Mouse (Mus musculus): ENCODE measurements around the gene Pcsk5.

The Pcsk5 gene

DNA sequence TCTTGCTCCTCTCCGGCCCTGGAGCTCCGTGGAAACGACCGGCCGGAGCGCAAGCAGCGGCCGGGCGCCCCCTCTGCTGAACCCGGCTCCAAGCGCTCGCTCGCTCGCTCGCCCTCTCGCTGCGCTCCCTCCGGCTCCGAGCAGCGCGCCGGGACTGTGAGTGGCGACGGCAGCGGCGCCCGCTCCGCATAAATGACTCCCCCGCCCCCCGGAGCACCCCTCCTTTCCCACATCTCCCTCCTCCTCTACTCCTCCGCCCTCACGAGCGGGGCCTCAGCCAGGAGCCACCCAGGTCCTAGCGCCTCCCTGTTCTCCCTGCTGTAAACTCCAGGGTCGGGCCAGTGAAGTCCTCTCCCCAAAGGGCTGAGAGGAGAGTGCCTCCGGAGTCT is at the start of gene Pcsk5:
Pcsk5 (minus strand) TSS at position 162 of the 389 bp plus-strand sequence.
- DNase-seq (ENCODE audit: low read depth, low spot score), result no peak

DNA sequence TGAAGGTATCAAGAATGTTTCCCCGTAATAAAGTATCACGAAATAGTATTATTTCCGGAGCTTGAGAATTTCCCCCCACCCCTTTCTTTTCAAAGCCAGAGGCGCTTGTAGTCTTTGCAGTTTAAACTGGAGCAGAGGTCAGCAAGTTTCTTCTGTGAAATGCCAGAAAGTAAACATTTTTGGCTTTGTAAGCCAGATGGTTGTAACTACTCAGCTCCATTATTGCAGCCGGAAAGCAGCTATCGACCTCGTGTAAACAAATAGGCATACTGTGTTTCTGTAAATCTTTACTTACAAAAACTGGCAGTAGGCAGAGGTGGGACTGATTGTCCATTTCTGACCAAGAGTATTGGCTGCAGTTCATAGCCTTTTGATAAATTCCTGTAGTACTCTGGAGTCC is 38.4 kb upstream of the Pcsk5 start:
- DNase-seq (ENCODE audit: low read depth, low spot score), result no peak

DNA sequence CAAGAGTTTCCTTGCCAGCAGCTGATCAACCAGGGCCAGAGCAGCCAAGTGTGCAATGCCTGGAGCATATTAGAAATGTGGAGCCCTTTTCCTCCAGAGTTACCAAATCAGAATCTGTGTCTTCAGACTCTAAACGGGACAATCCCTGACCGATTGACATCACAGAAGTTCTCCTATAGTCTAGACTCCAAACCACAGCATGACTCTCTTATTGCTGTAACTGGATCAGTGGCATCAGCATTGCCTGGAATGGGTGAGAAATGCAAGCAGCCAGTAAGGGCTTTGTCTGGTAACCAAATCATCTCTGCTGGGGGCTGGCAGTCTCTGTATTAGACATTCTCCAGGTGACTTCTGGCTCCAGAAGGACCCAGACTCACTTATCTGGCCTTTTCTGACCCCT is 37.0 kb upstream of the Pcsk5 start:
- DNase-seq (ENCODE audit: low read depth, low spot score), result no peak

DNA sequence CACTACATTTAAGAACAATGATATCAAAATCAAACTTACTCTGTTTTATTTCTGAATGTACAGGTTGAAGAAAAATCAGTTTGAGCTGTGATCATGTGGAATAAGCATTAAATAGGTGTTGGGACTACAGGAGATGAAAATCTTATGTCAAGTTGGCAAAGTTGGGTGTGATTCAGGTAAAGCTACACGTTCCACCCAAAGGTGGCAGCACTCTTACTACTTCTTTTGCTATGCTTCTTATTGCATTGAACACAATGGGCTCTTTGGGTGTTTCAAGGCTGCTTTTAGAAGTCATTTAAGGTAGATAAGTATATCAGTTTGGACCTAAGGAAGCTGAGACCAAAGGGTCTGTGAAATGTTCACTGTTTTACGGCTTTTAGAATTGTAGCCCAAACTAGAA is 36.3 kb upstream of the Pcsk5 start:
- DNase-seq (ENCODE audit: low read depth, low spot score), result no peak

DNA sequence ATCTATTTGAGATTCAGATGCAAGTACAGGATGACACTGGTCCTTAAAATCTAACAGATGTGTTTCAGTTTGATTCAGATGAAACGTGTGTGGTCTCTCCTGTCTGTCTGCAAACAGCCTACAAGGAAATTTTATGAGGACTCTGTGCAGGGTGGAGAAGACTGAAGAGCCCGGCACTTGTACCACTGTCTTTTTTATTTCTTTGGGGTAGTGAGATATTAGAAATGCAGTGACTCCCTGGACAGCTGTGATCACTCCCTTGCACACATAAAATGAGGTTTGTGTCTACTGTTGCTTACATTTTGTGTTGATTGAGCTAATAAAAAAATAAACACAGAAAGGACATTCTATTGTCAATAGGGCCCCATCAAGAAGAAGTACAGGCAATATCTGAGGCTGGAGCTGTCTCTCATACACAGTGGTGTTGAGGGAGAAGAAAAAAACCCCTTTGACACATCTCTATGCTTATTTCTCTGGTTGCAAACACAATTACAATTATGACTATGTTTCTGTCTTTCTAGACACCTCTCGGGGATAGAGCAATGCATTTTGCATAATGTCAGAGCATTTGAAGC is 29.0 kb upstream of the Pcsk5 start:
- no peak for DNase-seq (ENCODE audit: low read depth, low spot score)

DNA sequence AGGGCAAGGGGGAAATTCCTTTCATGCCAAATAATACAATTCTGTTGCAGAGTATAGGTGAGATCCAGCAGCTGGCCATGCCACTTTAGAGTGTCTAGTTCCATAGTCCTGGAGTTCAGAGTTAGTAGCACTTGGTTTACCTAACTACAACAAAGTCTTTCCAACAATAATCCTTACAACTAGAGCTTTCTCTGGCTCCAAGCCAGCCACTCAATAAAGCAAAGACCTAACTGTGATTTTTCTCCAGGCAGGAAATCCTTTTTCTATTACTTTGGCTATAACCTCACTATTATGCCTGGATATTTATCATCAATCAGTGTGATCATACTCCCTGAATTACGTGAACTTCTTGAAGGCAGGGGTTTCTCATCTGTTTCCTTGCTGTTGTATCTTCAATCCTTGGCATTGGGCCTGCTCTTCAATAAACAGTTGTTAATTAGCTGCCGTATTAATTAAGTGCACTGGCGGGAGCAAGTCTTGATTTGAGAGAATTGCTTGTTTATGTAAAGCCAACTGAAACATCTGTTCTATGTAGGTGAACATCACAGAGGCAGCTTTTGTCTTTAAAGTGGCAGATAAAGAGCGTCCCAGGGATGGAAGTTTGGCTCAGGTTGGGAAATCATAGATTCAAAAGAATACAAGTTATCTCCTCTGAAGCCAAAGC is 23.1 kb upstream of the Pcsk5 start:
- DNase-seq (ENCODE audit: low read depth, low spot score), result no peak

DNA sequence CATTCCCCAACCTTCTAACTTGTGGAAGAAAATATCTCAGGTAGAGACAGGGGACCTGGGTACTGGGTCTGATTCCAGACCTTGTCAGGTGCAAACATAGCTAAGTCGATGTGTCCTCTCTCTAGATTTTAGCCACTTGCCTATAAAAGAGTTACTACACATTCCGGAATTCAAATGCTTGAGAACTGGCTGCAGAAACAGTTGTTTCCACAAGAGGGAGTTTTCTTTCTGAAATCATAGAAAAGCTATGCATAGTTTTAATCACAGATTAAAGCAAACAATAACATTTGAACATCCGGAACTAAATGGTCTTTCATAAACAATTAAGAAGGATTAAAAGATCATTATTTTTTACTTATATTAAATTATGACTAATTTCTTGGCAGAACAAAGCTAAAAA is 19.3 kb upstream of the Pcsk5 start:
- no peak for DNase-seq (ENCODE audit: low read depth, low spot score)

DNA sequence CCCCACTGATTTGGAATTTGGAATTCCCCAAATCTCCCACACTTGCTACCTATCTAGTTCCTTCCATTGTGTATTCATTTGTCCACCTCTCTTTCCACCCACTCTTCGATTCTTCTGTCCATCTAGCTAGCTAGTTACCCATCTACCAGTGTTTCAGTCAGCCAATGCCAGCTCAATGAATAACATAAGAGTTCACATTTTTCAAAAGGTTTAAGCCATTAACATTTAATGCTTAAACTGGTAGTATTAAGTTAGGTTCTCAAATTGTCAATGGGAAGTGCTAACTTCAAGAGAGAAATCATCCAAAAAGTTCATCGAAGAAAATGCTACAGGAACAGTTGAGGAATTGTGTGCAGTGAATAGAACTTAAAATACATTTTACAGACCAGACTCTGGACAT is 11.0 kb upstream of the Pcsk5 start:
- DNase-seq (ENCODE audit: low read depth, low spot score), result no peak

DNA sequence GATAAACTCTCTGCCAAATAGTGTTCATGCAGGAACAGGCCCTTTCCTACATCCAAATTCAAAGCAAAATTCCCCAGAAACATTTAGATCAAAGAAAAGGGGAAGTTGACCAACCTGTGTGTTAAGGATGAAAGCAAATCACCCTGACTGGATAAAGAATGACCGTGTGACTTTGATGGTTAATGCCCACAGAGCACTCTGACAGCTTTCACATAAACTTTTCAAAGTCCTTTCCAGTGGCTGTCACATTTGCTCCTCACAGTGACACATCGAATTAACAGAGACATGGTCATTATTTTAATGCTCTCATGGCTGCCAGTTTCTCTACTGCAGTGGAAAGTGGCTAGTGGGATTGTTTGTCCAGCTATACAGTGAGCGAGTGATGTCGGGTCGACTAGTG is 8.5 kb upstream of the Pcsk5 start:
- DNase-seq (ENCODE audit: low read depth, low spot score), result no peak

DNA sequence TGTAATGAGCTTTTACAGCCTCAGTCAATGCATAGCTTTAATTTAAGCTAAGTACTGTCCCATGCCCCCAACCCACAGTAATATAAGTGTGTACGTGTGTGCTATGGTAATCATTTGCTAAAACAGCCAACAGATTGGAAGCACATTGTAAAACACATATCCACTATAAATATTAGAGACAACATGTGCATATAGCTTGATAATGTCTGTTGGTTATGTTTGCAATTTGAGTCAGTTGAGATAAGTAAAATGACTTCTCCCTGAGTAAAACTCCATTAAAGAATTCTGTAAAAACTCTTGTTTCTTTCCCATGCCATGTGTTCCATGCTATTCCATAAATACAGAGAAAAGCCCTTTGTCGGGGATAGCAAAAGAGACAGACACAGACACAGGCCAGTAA is 4.2 kb upstream of the Pcsk5 start:
- no peak for DNase-seq (ENCODE audit: low read depth, low spot score)

DNA sequence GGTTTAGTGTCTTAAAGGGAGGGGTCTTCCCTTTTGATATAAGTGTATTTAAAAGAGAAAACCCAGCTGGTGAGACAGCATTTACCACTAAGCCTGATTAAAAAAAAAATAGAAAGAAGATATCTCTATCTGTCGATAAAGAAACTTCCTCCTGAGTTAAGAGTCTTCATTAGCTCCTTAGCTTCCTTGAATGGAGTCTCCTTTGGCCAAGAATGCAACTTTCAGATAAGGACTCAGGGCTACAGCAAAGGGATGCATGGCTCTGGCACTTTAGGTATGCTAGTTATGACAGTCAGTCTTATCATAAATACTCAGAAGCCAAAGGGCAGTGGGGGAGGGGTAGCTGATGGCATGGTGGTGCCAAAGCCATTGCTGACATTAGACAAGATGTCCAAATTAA is 2.4 kb upstream of the Pcsk5 start:
- DNase-seq (ENCODE audit: low read depth, low spot score), result no peak

DNA sequence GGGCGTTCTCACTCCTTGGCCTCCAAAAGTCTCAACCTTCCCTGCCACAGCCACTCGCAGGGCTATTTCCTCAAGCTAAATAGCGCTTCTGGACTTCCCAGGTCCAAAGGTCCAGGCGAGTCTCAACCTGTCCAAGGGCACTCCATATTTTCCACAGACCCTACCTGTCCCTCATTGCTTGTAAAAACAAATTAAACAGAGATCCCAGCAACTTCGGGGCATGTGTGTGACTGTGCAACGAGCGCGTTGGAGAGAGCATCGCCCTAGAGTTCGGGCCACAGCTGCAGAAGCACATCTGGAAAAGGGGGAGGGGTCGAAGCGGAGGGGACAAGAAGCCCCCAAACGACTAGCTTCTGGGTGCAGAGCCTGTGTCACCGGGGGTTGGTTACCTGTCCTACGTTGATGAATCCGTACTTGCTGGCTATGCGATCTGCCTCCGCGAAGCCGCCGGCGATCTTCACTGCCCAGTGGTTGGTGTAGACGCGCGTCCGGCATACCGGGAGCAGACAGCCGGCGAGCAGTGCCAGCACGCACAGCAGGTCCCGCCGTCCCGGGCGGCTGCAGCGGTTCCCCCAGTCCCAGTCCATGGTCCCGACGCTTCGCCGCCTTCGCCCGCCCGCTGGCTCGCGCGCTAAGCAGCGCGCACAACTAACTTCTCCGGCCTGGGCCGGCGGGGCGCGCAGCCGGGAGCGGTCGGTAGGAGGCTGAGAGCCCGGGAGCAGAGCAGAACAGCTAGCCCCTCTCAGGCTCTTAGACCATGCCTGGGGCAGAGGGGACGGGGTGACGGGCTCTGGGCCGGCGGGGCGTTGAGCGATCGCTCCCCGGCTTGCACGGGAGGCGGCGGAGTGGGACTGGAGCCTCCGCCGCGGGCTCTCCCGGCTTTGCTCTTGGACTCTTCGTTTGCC is 614 bp downstream of the Pcsk5 start:
- DNase-seq (ENCODE audit: low read depth, low spot score), result no peak

DNA sequence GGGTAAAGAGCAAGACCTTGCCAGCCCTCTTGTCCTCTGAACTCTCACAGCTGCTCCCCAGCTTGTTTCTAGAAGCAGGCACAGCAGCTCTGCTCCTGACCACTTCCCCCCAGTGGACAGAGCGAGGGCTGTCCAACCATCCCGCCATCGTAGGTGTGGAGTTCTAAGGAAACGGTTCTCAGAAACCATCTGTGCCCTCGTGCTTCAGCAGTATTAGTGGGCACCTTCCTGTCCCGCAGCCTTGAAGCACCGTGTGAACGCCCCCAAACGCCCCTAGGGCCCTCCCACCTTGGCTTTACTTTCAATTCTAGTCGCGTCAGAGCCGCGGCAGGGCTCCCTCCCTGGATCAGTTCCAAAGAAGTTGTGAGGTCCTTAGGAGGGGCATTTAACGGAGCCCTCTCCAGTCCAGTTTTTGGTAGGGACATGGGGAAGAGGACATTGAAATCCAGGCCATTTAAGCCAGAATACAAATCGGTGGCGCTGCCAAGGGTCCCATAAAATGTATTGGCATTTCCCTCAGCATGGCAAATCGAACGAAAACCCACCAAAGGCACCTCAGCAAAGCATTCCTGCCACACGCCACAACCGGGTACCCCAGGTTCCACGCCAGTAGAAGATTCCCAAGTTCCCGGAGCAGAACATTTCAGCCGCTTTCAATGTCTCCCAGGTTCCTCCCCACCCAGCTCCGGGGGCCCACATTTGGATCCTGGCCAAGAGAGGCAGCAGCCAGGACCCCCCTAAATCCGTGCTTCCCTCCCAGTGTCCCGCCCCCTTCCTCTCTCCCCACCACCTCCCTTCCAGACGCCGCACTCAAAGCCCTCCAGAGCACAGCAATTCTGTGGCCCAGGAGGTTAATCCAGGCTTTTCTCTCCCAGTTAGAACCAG is 1.5 kb downstream of the Pcsk5 start:
- no peak for DNase-seq (ENCODE audit: low read depth, low spot score)

DNA sequence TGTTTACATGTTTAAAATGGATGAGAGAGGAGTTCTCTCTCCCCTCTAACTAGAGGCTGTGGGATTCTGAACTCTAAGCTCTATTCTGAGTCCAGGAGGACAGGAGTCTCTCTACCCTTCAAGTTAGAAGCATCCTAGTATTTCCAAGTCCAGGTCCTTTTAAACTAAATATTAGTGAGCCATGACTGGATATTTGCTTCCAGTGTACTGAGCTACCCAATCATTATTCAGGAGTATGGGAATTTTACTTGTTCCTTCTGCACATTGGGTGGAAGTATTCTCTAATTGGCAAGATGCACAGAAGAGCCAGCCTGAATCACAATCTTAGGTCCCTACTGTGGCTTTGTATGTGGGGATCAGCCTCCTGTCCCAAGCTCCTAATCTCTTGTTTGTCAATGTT is 2.5 kb downstream of the Pcsk5 start:
- no peak for DNase-seq (ENCODE audit: low read depth, low spot score)

DNA sequence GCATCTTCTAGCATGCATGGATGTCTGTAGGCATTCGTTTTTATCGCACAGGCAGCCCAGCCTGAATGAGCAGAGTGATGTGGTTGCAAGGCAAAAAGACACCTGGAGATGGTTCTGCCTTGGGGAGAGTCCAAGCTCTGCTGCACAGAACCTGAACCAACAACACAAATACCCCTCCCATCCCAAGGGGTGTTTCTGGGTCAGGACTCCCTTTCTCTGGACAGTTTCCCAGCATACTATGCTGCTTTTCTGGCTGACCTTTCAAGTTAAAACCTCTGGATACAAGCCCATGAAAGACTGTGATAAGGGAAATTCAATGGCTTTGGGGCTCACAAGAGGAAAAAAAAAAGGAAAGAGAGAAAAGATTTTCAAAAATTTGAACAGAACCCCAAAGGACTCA is 6.1 kb downstream of the Pcsk5 start:
- no peak for DNase-seq (ENCODE audit: low read depth, low spot score)

DNA sequence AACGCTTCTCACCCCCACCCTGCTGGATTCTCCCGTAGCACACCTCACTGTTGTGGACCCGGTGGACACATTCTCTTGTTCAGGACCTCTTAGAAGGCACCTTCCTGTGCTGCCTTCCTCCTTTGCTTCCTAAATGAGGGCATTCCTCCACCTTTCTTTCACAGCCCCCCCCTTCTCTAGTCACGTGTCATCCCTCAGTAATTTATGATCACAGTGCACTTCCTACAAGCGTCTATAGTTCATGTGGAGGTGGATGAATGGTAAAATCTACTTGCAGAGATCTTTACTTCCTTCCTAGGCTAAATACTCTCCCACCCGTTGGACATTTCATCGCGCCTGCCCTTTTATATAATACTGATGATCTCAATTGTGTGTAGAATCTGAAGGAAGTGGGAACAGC is 9.0 kb downstream of the Pcsk5 start:
- DNase-seq (ENCODE audit: low read depth, low spot score), result no peak

DNA sequence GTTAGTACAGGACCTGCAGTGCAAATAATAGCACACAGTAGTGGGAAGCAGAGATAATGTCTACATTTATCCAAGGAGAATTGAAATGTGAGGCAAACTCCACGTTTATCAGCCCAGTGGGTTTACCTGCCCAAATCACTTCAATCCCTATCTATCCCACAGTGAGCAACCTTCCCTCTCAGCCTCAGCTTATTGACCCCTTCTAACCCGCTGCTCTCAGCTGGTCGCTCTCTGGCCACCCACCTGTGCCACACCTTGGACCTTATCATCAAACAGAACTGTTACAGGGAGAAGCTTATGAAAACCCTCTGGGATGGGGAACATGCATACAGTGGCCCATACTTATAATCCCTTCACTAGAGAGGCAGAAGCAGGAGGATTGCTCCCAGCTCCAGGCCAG is 10.7 kb downstream of the Pcsk5 start:
- no peak for DNase-seq (ENCODE audit: low read depth, low spot score)

DNA sequence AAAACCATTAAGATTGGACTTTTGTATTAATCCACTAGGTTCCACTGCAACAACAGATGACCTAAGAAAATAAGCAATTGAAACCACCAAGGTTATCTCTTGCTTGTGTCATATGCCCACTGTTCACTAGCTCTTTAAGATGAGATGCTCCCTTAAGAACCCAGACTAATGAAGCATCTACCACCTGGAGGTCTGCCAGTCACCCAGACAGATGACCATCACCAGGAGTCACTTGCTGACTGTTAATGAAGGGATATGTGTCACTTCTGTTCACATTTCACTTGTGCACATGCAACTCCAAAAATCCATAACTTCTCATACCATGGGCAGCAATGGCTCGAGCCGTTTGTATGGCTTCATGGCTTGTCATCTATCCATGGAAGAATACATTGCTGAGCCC is 17.4 kb downstream of the Pcsk5 start:
- no peak for DNase-seq (ENCODE audit: low read depth, low spot score)

DNA sequence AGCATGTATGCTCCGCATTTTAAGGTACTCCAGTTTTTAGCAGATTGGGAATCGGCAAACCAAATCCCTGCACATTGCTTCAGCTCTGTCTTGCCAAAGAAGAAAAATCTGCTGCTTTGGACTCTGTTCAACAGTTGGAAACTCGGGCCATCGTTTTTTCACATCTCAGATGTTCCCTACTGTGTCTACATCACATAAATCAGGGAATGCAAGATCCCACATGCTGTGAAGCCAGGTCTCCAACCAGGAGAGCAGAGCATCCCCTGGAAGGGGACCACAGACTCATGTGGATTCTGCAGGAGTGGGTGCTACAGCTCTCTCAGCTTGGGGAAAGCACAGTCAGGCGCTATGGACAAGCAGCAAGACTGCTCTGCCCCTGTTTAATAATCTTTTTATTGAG is 18.4 kb downstream of the Pcsk5 start:
- DNase-seq (ENCODE audit: low read depth, low spot score), result no peak

DNA sequence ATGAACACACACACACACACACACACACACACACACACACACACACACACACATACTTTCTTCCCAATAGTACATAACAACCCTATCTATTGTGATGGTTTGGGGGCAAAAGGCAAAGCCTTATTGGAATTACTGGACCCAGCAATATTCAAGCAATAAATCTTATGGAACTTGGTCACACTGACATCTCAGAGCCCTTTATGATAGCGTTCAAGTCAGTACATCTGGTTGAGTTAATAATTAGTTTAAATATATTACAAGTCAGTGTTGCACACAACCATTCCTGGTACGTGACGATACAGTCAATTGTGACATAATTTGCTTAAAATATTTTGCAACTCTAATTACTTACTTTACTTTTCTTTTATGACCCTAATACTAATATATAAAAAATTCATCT is 22.4 kb downstream of the Pcsk5 start:
- DNase-seq (ENCODE audit: low read depth, low spot score), result no peak

DNA sequence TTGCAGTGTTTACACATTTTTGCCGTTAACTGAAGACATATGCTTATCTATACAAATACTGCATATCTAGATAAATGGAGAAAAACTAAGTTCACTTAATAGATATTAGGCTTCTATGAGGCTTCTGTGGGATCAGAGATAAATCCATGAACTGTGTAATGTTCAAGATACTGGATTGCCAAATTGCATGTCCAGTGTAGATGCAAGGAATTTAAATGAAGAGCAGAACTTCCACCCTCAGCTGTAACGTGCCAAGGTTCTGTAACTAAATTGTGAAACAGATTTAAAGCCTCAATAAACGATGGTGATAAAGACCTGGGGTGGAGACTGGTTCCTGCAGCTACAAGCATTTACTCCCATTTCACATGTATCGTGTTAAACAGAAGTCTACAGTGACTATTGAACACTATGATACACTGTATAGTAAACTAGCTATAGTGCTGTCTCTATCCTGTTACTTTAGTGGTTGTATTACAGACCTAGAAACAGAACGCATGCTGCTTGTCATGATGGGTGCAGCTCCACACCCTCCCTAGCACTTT is 23.9 kb downstream of the Pcsk5 start:
- no peak for DNase-seq (ENCODE audit: low read depth, low spot score)

DNA sequence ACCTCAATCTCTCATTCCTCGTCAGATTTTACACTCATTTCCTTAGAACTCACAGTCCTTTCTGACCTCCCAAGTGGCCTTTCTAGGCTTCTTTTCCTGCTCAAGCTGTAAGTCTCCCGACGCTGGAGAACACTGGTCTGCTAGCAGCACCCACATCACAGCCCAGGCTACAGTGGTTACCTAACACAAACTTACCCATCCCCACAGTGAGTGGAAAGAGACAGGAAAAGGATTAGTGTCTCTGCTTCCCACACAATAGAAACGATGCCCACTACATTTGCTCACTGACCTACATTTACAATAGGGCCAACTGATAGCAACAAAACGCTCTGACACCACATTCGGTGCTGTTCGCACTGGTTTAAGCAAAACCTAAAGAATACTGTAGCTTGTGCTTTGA is 24.8 kb downstream of the Pcsk5 start:
- no peak for DNase-seq (ENCODE audit: low read depth, low spot score)

All from CD4-positive, CD25-positive, alpha-beta regulatory T cell, adult 2 months (primary cell).